Mouse (Mus musculus) stomach, postnatal 0 days (tissue): ENCODE results near the gene Thbs3. TPM values are rescaled to one million over a fixed set of nuclear protein-coding genes. Genes with fewer than 3 reads are reported as not detected.
A peak's percentile ranks its signal among the peaks of the same experiment; 100 is the strongest.

Experiments
- ATAC-seq: fragments of 200-750 bp; cut with Nextera tagmentation; 2 replicates; pipeline ENCODE4 v1.8.0; 2017; ENCODE audit not compliant: low FRiP score, low TSS enrichment
- DNase-seq: peaks from one replicate; pipeline ENCODE4 v3.0.0-alpha.2; 2016; ENCODE audit warnings: low spot score
- H3K27ac ChIP-seq: fragments of 300-500 bp; sonication (generic); replicated peaks from 2 replicates; pipeline ENCODE4 v1.5.1; 2014; ENCODE audit warnings: mild to moderate bottlenecking, control low read depth
- H3K27me3 ChIP-seq: fragments of 300-500 bp; sonication (generic); 2 replicates; pipeline ENCODE4 v1.6.1; 2014; ENCODE audit warnings: low read length; ENCODE audit not compliant: control insufficient read depth, insufficient read depth
- H3K36me3 ChIP-seq: fragments of 300-500 bp; sonication (generic); 2 replicates; pipeline ENCODE4 v1.6.1; 2014; ENCODE audit warnings: low read length, mixed read lengths; ENCODE audit not compliant: control insufficient read depth, insufficient read depth
- H3K4me1 ChIP-seq: fragments of 300-500 bp; sonication (generic); replicated peaks from 2 replicates; pipeline ENCODE4 v1.6.1; 2014; ENCODE audit warnings: antibody characterized with exemption; ENCODE audit not compliant: control insufficient read depth, insufficient read depth
- H3K4me2 ChIP-seq: fragments of 300-500 bp; sonication (generic); replicated peaks from 2 replicates; pipeline ENCODE4 v1.6.1; 2014; ENCODE audit warnings: low read depth, mild to moderate bottlenecking, control low read depth, moderate library complexity
- H3K4me3 ChIP-seq: fragments of 300-500 bp; sonication (generic); 2 replicates; pipeline ENCODE4 v1.5.1; 2014; ENCODE audit warnings: low read depth, low read length, control low read depth
- H3K9ac ChIP-seq: fragments of 300-500 bp; sonication (generic); 2 replicates; pipeline ENCODE4 v1.6.1; 2014; ENCODE audit warnings: mild to moderate bottlenecking, low read length, control low read depth, mixed read lengths
- H3K9me3 ChIP-seq: fragments of 300-500 bp; sonication (generic); 2 replicates; pipeline ENCODE4 v1.6.1; 2016; ENCODE audit warnings: low read length; ENCODE audit not compliant: control insufficient read depth
- CTCF ChIP-seq: IDR thresholded peaks from 2 replicates; pipeline ENCODE4 v1.5.1; 2016; ENCODE audit warnings: antibody characterized with exemption, low read depth, mild to moderate bottlenecking, moderate library complexity
- EP300 ChIP-seq: optimal IDR thresholded peaks from 2 replicates; pipeline ENCODE3; 2016; ENCODE audit warnings: antibody characterized with exemption
- WGBS: fragments of 180-500 bp; shearing (Covaris S2); extraction: QIAGEN DNeasy Blood & Tissue Kit; methylation state at CpG from one replicate; pipeline ENCODE4 v1.1.7; 2014; 5-methylcytosine and 5-hydroxymethylcytosine counted together
- polyA plus RNA-seq: library from polyadenylated mRNA; unstranded; fragments of >200 nt; fragmentation: Nextera tagmentation; extraction: Ambion mirVana; gene quantifications from 2 replicates; pipeline ENCODE4 v1.2.1, GENCODE M21; 2015

Thbs3 gene
- polyA plus RNA-seq, 1 experiment from 2014 or later, result 25.5 TPM

GRCm38 (mm10) chr3:89236516-89236915, 21.5 kb downstream of the Thbs3 start:
- DNase-seq, result no peak
- Histone ChIP-seq H3K36me3 (no peaks in the 10 kb centered on the region), H3K4me2 (no peak overlapping the region), H3K9me3 (no peaks in the 10 kb centered on the region), H3K9ac (no peak overlapping the region; the same call in 1 of the 2 replicates), H3K27me3 (no peaks in the 10 kb centered on the region), H3K4me1 (no peaks in the 10 kb centered on the region), H3K4me3 (no peak overlapping the region), H3K27ac (no peak overlapping the region)
- TF ChIP-seq EP300 (no peak), CTCF (no peak)
- 87% methylated on average over 9 of the region's 10 CpGs for WGBS
- ATAC-seq, result no peak

DNA sequence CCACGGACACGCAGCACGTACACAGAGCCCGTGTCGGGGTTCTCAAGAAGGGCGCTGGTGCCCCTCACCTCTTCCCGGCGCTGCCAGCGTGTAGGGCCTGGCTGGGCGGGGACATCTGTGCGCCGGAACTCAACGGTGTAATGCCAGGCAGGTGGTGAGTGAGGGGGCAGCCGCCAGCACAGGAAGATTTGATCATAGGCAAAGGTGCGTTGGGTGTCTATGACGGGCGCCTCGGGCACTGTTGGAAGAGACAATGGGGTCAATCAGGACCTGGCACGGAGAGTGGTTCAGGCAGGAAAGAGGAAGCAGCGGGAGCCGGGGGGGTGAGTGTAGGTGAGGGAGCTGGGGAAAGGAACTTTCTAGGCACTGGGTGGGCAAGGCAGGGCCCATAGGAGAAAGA, 22.7 kb downstream of the Thbs3 start:
- ATAC-seq, result no peak
- 78% methylated on average over 21 of the region's 21 CpGs for whole genome bisulfite sequencing
- H3K4me1 ChIP-seq, result no peaks in the 10 kb centered on the region
- H3K4me2 ChIP-seq, result no peak overlapping the region
- no peaks in the 10 kb centered on the region for H3K27me3 ChIP-seq
- no peak overlapping the region for H3K27ac ChIP-seq
- no peaks in the 10 kb centered on the region for H3K9me3 ChIP-seq
- peak; percentile 55 for DNase-seq
- TF ChIP-seq EP300 (no peak), CTCF (no peak)
- H3K9ac ChIP-seq, result no peak overlapping the region
- no peak overlapping the region for H3K4me3 ChIP-seq
- H3K36me3 ChIP-seq, result no peaks in the 10 kb centered on the region

DNA sequence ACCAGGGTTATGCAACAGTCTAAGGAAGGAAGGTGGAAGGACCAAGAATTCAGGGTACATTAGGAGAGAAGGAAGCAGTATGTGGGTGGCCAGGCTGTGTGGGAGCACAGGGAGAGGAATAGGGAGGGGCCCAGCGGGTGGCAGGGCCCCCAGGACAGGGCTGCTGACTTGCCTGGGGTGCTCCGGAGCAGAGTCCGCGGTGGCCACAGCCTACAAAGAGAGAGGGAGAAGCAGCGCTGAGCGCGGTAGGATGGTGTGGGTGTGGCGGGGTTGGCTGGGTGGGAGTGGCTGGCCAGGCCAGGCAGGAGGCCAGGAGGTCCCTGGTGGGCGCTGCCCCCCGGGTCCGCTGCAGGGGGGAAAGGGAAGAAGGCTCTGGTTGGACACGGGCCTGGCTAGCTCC, 23.5 kb downstream of the Thbs3 start:
- H3K4me1 ChIP-seq, result no peaks in the 10 kb centered on the region
- DNase-seq (peak; percentile 75), ATAC-seq (peak; percentile 12; the same call in 1 of the 2 replicates)
- no peak for TF ChIP-seq EP300
- TF ChIP-seq CTCF, result no peak
- H3K9ac ChIP-seq, result no peak overlapping the region
- no peaks in the 10 kb centered on the region for H3K27me3 ChIP-seq
- H3K36me3 ChIP-seq, result no peaks in the 10 kb centered on the region
- H3K9me3 ChIP-seq, result no peaks in the 10 kb centered on the region
- H3K4me2 ChIP-seq, result 0 out of 2 replicates have a peak overlapping the region, but pooled peaks have one; percentile 3
- H3K27ac ChIP-seq, result peak overlapping the region; percentile 18; the same call in 1 of the 2 replicates
- 43% methylated on average over 9 of the region's 12 CpGs for WGBS
- no peak overlapping the region for H3K4me3 ChIP-seq

DNA sequence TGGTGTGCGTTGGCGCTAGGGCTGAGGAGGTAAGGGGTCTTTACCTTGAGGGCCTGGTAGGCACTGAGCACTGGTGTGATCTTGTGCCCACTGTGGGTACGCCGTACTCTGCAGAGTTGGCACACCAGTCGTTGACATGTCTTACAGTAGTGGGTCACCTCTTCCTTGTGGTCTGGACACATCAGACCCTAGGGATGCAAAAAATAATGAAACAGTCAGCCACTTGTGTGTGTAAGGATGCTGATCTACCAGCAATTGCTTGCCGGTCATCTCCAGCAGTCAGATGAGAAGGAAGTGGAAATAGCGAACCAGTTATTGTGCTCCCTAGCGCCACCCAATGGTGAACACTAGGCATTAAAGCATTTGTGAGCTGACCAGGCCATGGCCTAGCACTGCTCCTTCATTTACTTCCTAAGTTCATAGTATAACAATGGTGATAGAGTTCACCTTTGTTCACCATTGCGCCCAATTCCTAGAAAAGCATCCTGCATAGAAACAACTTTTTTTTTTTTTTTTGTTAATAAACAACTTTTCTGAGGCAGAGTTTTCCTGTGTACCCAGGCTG, 27.4 kb downstream of the Thbs3 start:
- H3K27me3 ChIP-seq, result no peaks in the 10 kb centered on the region
- peaks cover 4% of the 10 kb centered on the region; the same call in 1 of the 2 replicates for H3K4me1 ChIP-seq
- H3K36me3 ChIP-seq, result no peaks in the 10 kb centered on the region
- no peak overlapping the region for H3K4me3 ChIP-seq
- H3K27ac ChIP-seq, result no peak overlapping the region
- H3K9ac ChIP-seq, result no peak overlapping the region
- no peaks in the 10 kb centered on the region for H3K9me3 ChIP-seq
- TF ChIP-seq CTCF (peak; percentile 86), EP300 (no peak)
- ATAC-seq (peak; percentile 25), DNase-seq (peak; percentile 84)
- H3K4me2 ChIP-seq, result no peak overlapping the region
- WGBS, result 67% methylated on average over 9 of the region's 9 CpGs

- Histone ChIP-seq H3K4me1 (peaks cover 4% of the 10 kb centered on the region; the same call in 1 of the 2 replicates), H3K4me2 (no peak overlapping the region), H3K36me3 (no peaks in the 10 kb centered on the region), H3K27ac (no peak overlapping the region), H3K9me3 (no peaks in the 10 kb centered on the region), H3K27me3 (no peaks in the 10 kb centered on the region), H3K9ac (peak overlapping the region; percentile 8; the same call in 1 of the 2 replicates), H3K4me3 (no peak overlapping the region)
- ATAC-seq (peak; percentile 48), DNase-seq (peak; percentile 83)
- 25% methylated on average over 14 of the region's 14 CpGs for WGBS
- TF ChIP-seq EP300 (no peak), CTCF (peak; percentile 68)
These were observed 28.6 kb downstream of the Thbs3 start for GRCm38 (mm10) chr3:89243609-89244008.

DNA sequence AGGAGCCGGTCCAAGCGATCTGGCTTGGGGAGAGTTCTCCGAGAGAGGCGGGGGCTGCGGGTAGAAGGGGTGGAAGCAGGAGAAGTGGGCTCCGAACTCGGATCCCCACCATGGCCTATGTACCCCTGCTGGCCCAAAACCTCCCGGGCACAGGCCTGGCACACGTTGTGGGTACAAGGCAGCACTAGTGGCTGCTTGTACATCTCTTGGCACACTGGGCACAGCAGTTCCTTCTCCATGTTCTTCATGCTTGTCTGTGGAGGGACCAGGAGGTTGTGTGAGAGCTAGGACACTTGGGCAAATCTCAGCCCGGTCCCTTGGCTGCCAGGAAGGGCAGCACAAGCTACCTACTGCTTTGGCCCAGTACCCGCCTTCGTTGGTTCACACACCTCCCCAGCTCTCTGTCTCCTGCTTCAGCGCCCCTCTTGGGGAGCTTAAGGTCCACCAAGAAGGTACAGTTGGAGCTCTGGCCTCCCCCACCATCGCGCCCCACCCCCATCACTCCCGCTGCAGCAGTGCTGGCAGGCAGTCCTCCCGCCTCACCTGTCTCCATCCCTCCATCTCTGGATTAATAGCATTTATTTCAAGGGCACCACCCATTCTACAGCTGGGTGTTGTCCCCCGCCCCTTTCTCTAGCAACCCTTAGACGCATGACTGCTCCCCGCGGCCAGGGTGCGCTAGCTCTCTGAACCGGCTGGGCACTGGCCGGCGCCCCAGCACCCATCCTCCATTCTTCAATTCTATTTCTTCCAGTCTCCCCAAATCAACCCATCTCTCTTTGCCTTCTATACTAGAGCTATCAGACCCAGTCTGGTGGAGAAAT, 29.4 kb downstream of the Thbs3 start:
- no peak for TF ChIP-seq EP300
- TF ChIP-seq CTCF, result peak; percentile 54
- peak overlapping the region; percentile 90 for H3K4me2 ChIP-seq
- H3K27ac ChIP-seq, result no peak overlapping the region
- peak; percentile 58 for DNase-seq
- peak; percentile 33 for ATAC-seq
- no peaks in the 10 kb centered on the region for H3K27me3 ChIP-seq
- no peaks in the 10 kb centered on the region for H3K36me3 ChIP-seq
- WGBS, result 20% methylated on average over 25 of the region's 25 CpGs
- H3K4me1 ChIP-seq, result peaks cover 4% of the 10 kb centered on the region; the same call in 1 of the 2 replicates
- H3K9ac ChIP-seq, result no peak overlapping the region
- no peaks in the 10 kb centered on the region for H3K9me3 ChIP-seq
- peak overlapping the region; percentile 58 for H3K4me3 ChIP-seq
